Mouse (Mus musculus) layer of hippocampus, adult 8-10 months (tissue): ENCODE measurements at regions not wholly inside any gene's neighbourhood (a gene's known extent, or its start where the extent isn't known, plus 50 kb on each side); places are given as distances from the start of the nearest gene placed in this dataset.
A peak's percentile ranks its signal among the peaks of the same experiment; 100 is the strongest.

Experiments
- DNase-seq, 2 experiments: peaks; one replicate each; pipeline ENCODE4 v3.0.0; 2022; ENCODE audit warnings: low spot score in 2 of 2

GRCm38 (mm10) chr10:99416271-99416670, 153.2 kb downstream of the Dusp6 start:
- no peak for DNase-seq

GRCm38 (mm10) chr10:99416896-99417479, 154.0 kb downstream of the Dusp6 start:
- DNase-seq, result no peak

- DNase-seq, result no peak
Measured at GRCm38 (mm10) chr10:99417591-99417990, 154.6 kb downstream of the Dusp6 start.

GRCm38 (mm10) chr10:99418497-99418896, 155.5 kb downstream of the Dusp6 start:
- DNase-seq, result no peak

- no peak for DNase-seq
Measured at GRCm38 (mm10) chr10:99419532-99419931, 156.5 kb downstream of the Dusp6 start.

- DNase-seq, result no peak
Measured at GRCm38 (mm10) chr10:99423406-99423805, 160.4 kb downstream of the Dusp6 start.

GRCm38 (mm10) chr10:99425265-99425664, 162.2 kb downstream of the Dusp6 start:
- no peak for DNase-seq

- no peak for DNase-seq
Measured at GRCm38 (mm10) chr10:99430175-99430574, 167.1 kb downstream of the Dusp6 start.

- no peak for DNase-seq
Measured at GRCm38 (mm10) chr10:99430669-99431561, 167.9 kb downstream of the Dusp6 start.

- DNase-seq, result no peak
Measured at GRCm38 (mm10) chr10:99437060-99437459, 174.0 kb downstream of the Dusp6 start.

GRCm38 (mm10) chr10:99440169-99440568, 177.1 kb downstream of the Dusp6 start:
- no peak for DNase-seq

- DNase-seq, result peak in 1 of 2 experiments; percentile 25
Measured at GRCm38 (mm10) chr10:99441014-99441413, 178.0 kb downstream of the Dusp6 start.

- no peak for DNase-seq
Measured at GRCm38 (mm10) chr10:99441931-99442330, 178.9 kb downstream of the Dusp6 start.

- no peak for DNase-seq
Measured at GRCm38 (mm10) chr10:99443453-99444170, 180.6 kb downstream of the Dusp6 start.

GRCm38 (mm10) chr10:99450714-99451625, 187.9 kb downstream of the Dusp6 start:
- DNase-seq, result no peak

- DNase-seq, result no peak
Measured at GRCm38 (mm10) chr10:99451639-99452417, 188.8 kb downstream of the Dusp6 start.

GRCm38 (mm10) chr10:99456180-99456579, 193.1 kb downstream of the Dusp6 start:
- no peak for DNase-seq

GRCm38 (mm10) chr10:99458047-99458446, 195.0 kb downstream of the Dusp6 start:
- no peak for DNase-seq

- DNase-seq, result no peak
Measured at GRCm38 (mm10) chr10:99459171-99459660, 196.2 kb downstream of the Dusp6 start.

GRCm38 (mm10) chr10:99459823-99460361, 196.9 kb downstream of the Dusp6 start:
- no peak for DNase-seq
